Mouse (Mus musculus) layer of hippocampus, postnatal 25 days (tissue): ENCODE measurements around the gene Sele. TPM values are rescaled to one million over a fixed set of nuclear protein-coding genes. Genes with fewer than 3 reads are reported as not detected.

Experiments used
- DNase-seq, 2 experiments: peaks; one replicate each; pipeline ENCODE4 v3.0.0; 2022; ENCODE audit warnings: mixed read lengths in 2 of 2, low spot score in 1 of 2; ENCODE audit errors: extremely low spot score in 1 of 2
- total RNA-seq, 2 experiments: library from RNA; stranded (reverse); gene quantifications; 2 replicates each; pipeline ENCODE4 v1.2.3; 2021

The Sele gene
- total RNA-seq, 2 experiments from 2014 or later, result not detected

GRCm38 (mm10) chr1:164071111-164071510 lies 23.1 kb downstream of the Sele start:
- DNase-seq, result no peak

- no peak for DNase-seq
Observed at GRCm38 (mm10) chr1:164072001-164072400, 24.0 kb downstream of the Sele start.

- no peak for DNase-seq
Observed at GRCm38 (mm10) chr1:164073091-164073490, 25.1 kb downstream of the Sele start.

- no peak for DNase-seq
Observed at GRCm38 (mm10) chr1:164073803-164074202, 25.8 kb downstream of the Sele start.

GRCm38 (mm10) chr1:164074606-164075140 lies 26.6 kb downstream of the Sele start:
- DNase-seq, result no peak

- DNase-seq, result no peak
Observed at GRCm38 (mm10) chr1:164075416-164075815, 27.4 kb downstream of the Sele start.

- DNase-seq, result no peak
Observed at GRCm38 (mm10) chr1:164076441-164076840, 28.4 kb downstream of the Sele start.

GRCm38 (mm10) chr1:164077031-164077430 lies 29.0 kb downstream of the Sele start:
- no peak for DNase-seq

GRCm38 (mm10) chr1:164078323-164078741 lies 30.3 kb downstream of the Sele start:
- DNase-seq, result no peak

GRCm38 (mm10) chr1:164079091-164079490 lies 31.1 kb downstream of the Sele start:
- no peak for DNase-seq

GRCm38 (mm10) chr1:164083046-164083445 lies 35.0 kb downstream of the Sele start:
- no peak for DNase-seq

GRCm38 (mm10) chr1:164086797-164087196 lies 38.8 kb downstream of the Sele start:
- no peak for DNase-seq

- no peak for DNase-seq
Observed at GRCm38 (mm10) chr1:164087872-164088271, 39.8 kb downstream of the Sele start.

- no peak for DNase-seq
Observed at GRCm38 (mm10) chr1:164096780-164097179, 48.7 kb downstream of the Sele start.

GRCm38 (mm10) chr1:164097911-164098310 lies 49.9 kb downstream of the Sele start:
- no peak for DNase-seq

- no peak for DNase-seq
Observed at GRCm38 (mm10) chr1:164098372-164098771, 50.3 kb downstream of the Sele start.

Other genes with a start within 250 kb of the Sele start
- gene Scyl3, start 119.1 kb upstream of the Sele start, total RNA-seq, result 10 to 100 TPM; 18.3 to 23.5 TPM
- gene BC055324, start 53.4 kb upstream of the Sele start, total RNA-seq, result 1 to 10 TPM in 1 of 2 experiments, under 1 TPM in 1; 0.70 to 2.0 TPM
- gene Mettl18, start 53.3 kb upstream of the Sele start, total RNA-seq, result 1 to 10 TPM; 5.9 to 6.2 TPM
- gene Sell, start 13.7 kb downstream of the Sele start, total RNA-seq, result not detected
- gene Selp, start 67.0 kb downstream of the Sele start, total RNA-seq, result not detected
- under 1 TPM; 0.57 to 0.68 TPM for gene F5, start 103.6 kb downstream of the Sele start, total RNA-seq
- gene Slc19a2, start 200.8 kb downstream of the Sele start, total RNA-seq, result 10 to 100 TPM in 1 of 2 experiments, 1 to 10 TPM in 1; 9.6 to 14.3 TPM
- gene Ccdc181, start 227.4 kb downstream of the Sele start, total RNA-seq, result 10 to 100 TPM; 22.0 to 22.5 TPM